Mouse (Mus musculus) naive thymus-derived CD4-positive, alpha-beta T cell, adult 2 months (primary cell): ENCODE data around the gene Foxn2.
"Not testable (repeated sequence)": the region's sequence is repeated elsewhere in the genome, so short reads cannot be mapped to it uniquely, and the experiment has no call there.

Experiments
- DNase-seq: peaks from one replicate; pipeline ENCODE4 v3.0.0-alpha.2; 2011; ENCODE audit warnings: low read depth

Foxn2 gene

GRCm38 (mm10) chr17:88441432-88442174 is 1.1 kb downstream of the Foxn2 start:
- DNase-seq = peak; percentile 79

- peak; percentile 35 for DNase-seq
These were observed 2.1 kb downstream of the Foxn2 start for GRCm38 (mm10) chr17:88442661-88443060.

- DNase-seq = peak; percentile 34
These were observed 2.7 kb downstream of the Foxn2 start for GRCm38 (mm10) chr17:88443186-88443585.

GRCm38 (mm10) chr17:88458079-88458478 is 17.6 kb downstream of the Foxn2 start:
- no peak for DNase-seq

- no peak for DNase-seq
These were observed 19.0 kb downstream of the Foxn2 start for GRCm38 (mm10) chr17:88459516-88459915.

GRCm38 (mm10) chr17:88459916-88460901 is 19.7 kb downstream of the Foxn2 start:
- DNase-seq = no peak

GRCm38 (mm10) chr17:88462658-88463057 is 22.1 kb downstream of the Foxn2 start:
- no peak for DNase-seq

GRCm38 (mm10) chr17:88466591-88466990 is 26.1 kb downstream of the Foxn2 start:
- no peak for DNase-seq

- DNase-seq = no peak
These were observed 27.2 kb downstream of the Foxn2 start for GRCm38 (mm10) chr17:88467696-88468095.

- DNase-seq = not testable (repeated sequence)
These were observed 28.3 kb downstream of the Foxn2 start for GRCm38 (mm10) chr17:88468655-88469398.

- no peak for DNase-seq
These were observed 33.3 kb downstream of the Foxn2 start for GRCm38 (mm10) chr17:88473766-88474165.

- DNase-seq = no peak
These were observed 36.7 kb downstream of the Foxn2 start for GRCm38 (mm10) chr17:88477165-88477564.

- DNase-seq = no peak
These were observed 37.2 kb downstream of the Foxn2 start for GRCm38 (mm10) chr17:88477699-88478098.

- DNase-seq = peak; percentile 24
These were observed 38.5 kb downstream of the Foxn2 start for GRCm38 (mm10) chr17:88479040-88479439.

GRCm38 (mm10) chr17:88480369-88480768 is 39.9 kb downstream of the Foxn2 start:
- no peak for DNase-seq

GRCm38 (mm10) chr17:88481062-88481461 is 40.6 kb downstream of the Foxn2 start:
- DNase-seq = no peak

GRCm38 (mm10) chr17:88481587-88481986 is 41.1 kb downstream of the Foxn2 start:
- no peak for DNase-seq

GRCm38 (mm10) chr17:88484539-88484938 is 44.0 kb downstream of the Foxn2 start:
- DNase-seq = no peak

- DNase-seq = no peak
These were observed 44.4 kb downstream of the Foxn2 start for GRCm38 (mm10) chr17:88484951-88485350.

GRCm38 (mm10) chr17:88490546-88490945 is 50.0 kb downstream of the Foxn2 start:
- no peak for DNase-seq

- peak; percentile 35 for DNase-seq
These were observed 51.0 kb downstream of the Foxn2 start for GRCm38 (mm10) chr17:88491366-88492106.

- DNase-seq = no peak
These were observed 51.6 kb downstream of the Foxn2 start for GRCm38 (mm10) chr17:88492107-88492460.
